Comparison of ENCODE assay signal across 27 mouse cellular contexts in genomic region chr11:5514091-5514490, GRCm38 (mm10). TPM values are rescaled to one million over a fixed set of nuclear protein-coding genes. Genes with fewer than 3 reads are reported as not detected.
DNase-seq lines count a peak whose midpoint lies in the region; ATAC-seq and TF ChIP-seq lines count a peak whose summit lies in the region.
"Had no signal": no experiment of that assay in that cellular context is flagged by ENCODE, and none has a peak within 500 bp of the region (broad histone marks: within the 10 kb centered on the region; RNA-seq: fewer than 3 reads in every experiment).

No protein-coding gene starts in this region.

- H3K9ac ChIP-seq in heart, embryonic 12.5 days = no peak overlapping the region
- no peak overlapping the region; the same call in 1 of the 2 replicates for H3K9ac ChIP-seq in ES-E14 (ENCODE audit: insufficient read depth, low read depth, low read length, poor library complexity, severe bottlenecking)
- H3K9ac ChIP-seq: embryonic facial prominence, embryonic 13.5 days; embryonic facial prominence, embryonic 15.5 days; forebrain, embryonic 13.5 days; forebrain, embryonic 15.5 days had no signal

- H3K9me3 ChIP-seq in heart, embryonic 12.5 days (replicated peaks) = no peaks in the 10 kb centered on the region
- no peaks in the 10 kb centered on the region for H3K9me3 ChIP-seq in E14TG2a.4 (ENCODE audit: low read length)
- H3K9me3 ChIP-seq in ES-E14 (ENCODE audit: control insufficient read depth, insufficient read depth, low read depth, low read length) = no peaks in the 10 kb centered on the region
- H3K9me3 ChIP-seq: embryonic facial prominence, embryonic 13.5 days; embryonic facial prominence, embryonic 15.5 days; forebrain, embryonic 10.5 days; forebrain, embryonic 13.5 days; forebrain, embryonic 15.5 days had no signal

- peaks cover 7% of the 10 kb centered on the region for H3K4me1 ChIP-seq in heart, embryonic 12.5 days (replicated peaks)
- H3K4me1 ChIP-seq in E14TG2a.4 (replicated peaks; ENCODE audit: low read depth, low read length) (peaks cover 94% of the 10 kb centered on the region), ES-E14 (ENCODE audit: control insufficient read depth in 2 of 2, insufficient read depth in 2 of 2, low read length in 2 of 2, poor library complexity in 1 of 2) (peaks cover 17 to 31% of the 10 kb centered on the region in 2 experiments)
- H3K4me1 ChIP-seq: embryonic facial prominence, embryonic 15.5 days; forebrain, embryonic 10.5 days; forebrain, embryonic 13.5 days; forebrain, embryonic 15.5 days had no signal

- in situ Hi-C loops in ES-E14 (cut with MboI; ENCODE audit: low sequenced_read_pairs in 2 of 2, unreplicated experiment in 2 of 2) = no loop called here

- no peaks in the 10 kb centered on the region for H3K27me3 ChIP-seq in heart, embryonic 12.5 days (replicated peaks)
- no peaks in the 10 kb centered on the region for H3K27me3 ChIP-seq in E14TG2a.4 (ENCODE audit: insufficient read depth, low read length)
- H3K27me3 ChIP-seq: embryonic facial prominence, embryonic 13.5 days; embryonic facial prominence, embryonic 15.5 days; forebrain, embryonic 13.5 days; forebrain, embryonic 15.5 days had no signal

- DNase-seq in heart, adult 11 months = peak; percentile 70
- no peak for DNase-seq in ES-E14 (ENCODE audit: low read depth, low spot score)
- no peak for DNase-seq in urinary bladder, postnatal 36 days (ENCODE audit: low spot score in 2 of 2)
- DNase-seq: adrenal gland, adult 2 months; adrenal gland, postnatal 10 days; adrenal gland, postnatal 25 days; cerebellum, adult 11 months; cerebellum, adult 18-20 months; cerebellum, adult 8-10 months; cerebellum, adult 9-11 months; cerebellum, postnatal 14 days; cerebellum, postnatal 36 days; embryo, embryonic 11 days had no signal

- no peak overlapping the region for H3K4me2 ChIP-seq in heart, embryonic 12.5 days
- H3K4me2 ChIP-seq: embryonic facial prominence, embryonic 13.5 days; embryonic facial prominence, embryonic 15.5 days; forebrain, embryonic 13.5 days; forebrain, embryonic 15.5 days had no signal

- H3K4me3 ChIP-seq in heart, embryonic 12.5 days = no peak overlapping the region
- H3K4me3 ChIP-seq in E14TG2a.4 (replicated peaks; ENCODE audit: low read length) (peak overlapping the region; percentile 20; the same call in 1 of the 2 replicates), ES-E14 (ENCODE audit: insufficient read depth in 1 of 2, low read depth in 1 of 2, low read length in 2 of 2, poor library complexity in 1 of 2, severe bottlenecking in 1 of 2) (no peak overlapping the region)
- H3K4me3 ChIP-seq: embryonic facial prominence, embryonic 13.5 days; embryonic facial prominence, embryonic 15.5 days; erythroblast, embryonic 14.5 days; forebrain, embryonic 10.5 days; forebrain, embryonic 13.5 days; forebrain, embryonic 15.5 days had no signal

- no peak for TF ChIP-seq CTCF in E14TG2a.4 (conservative IDR thresholded peaks at IDR 0.05; ENCODE audit: low read length)

- no peaks in the 10 kb centered on the region for H3K36me3 ChIP-seq in heart, embryonic 12.5 days
- H3K36me3 ChIP-seq in E14TG2a.4 (ENCODE audit: insufficient read depth, low read length) = no peaks in the 10 kb centered on the region
- no peaks in the 10 kb centered on the region for H3K36me3 ChIP-seq in ES-E14 (ENCODE audit: control insufficient read depth, insufficient read depth, low read length, poor library complexity, severe bottlenecking)
- H3K36me3 ChIP-seq: embryonic facial prominence, embryonic 13.5 days; embryonic facial prominence, embryonic 15.5 days; forebrain, embryonic 10.5 days; forebrain, embryonic 15.5 days had no signal

- ATAC-seq in heart, embryonic 12.5 days (ENCODE audit: insufficient number of reproducible peaks, low FRiP score) = no peak
- ATAC-seq: forebrain, embryonic 13.5 days; forebrain, embryonic 15.5 days had no signal

- 77% methylated on average over 4 of the region's 4 CpGs for WGBS in heart, embryonic 12.5 days

- H3K27ac ChIP-seq in heart, embryonic 12.5 days (ENCODE audit: poor library complexity, severe bottlenecking) = no peak overlapping the region
- H3K27ac ChIP-seq in ES-E14 (ENCODE audit: insufficient read depth, low read depth, low read length, poor library complexity, severe bottlenecking) = peak overlapping the region; percentile 14; the same call in 1 of the 2 replicates
- H3K27ac ChIP-seq: embryonic facial prominence, embryonic 13.5 days; embryonic facial prominence, embryonic 15.5 days; forebrain, embryonic 10.5 days; forebrain, embryonic 13.5 days; forebrain, embryonic 15.5 days had no signal

TF ChIP-seq in ES-E14, 5 proteins besides CTCF, POLR2A, EP300 and RAD21:
- TF ChIP-seq ZNF384 (IDR thresholded peaks at IDR 0.05; ENCODE audit: low read depth, low read length) (no peak), MAFK (IDR thresholded peaks at IDR 0.05; ENCODE audit: insufficient read depth, low read depth, low read length) (no peak), HCFC1 (IDR thresholded peaks at IDR 0.05; ENCODE audit: borderline replicate concordance, insufficient read depth, low read length) (no peak), CHD2 (IDR thresholded peaks at IDR 0.05; ENCODE audit: low read depth, low read length) (no peak), ZC3H11A (IDR thresholded peaks at IDR 0.05; ENCODE audit: borderline replicate concordance, low read depth, low read length) (no peak)

RNA-seq across cellular contexts. Expression of gene Xbp1, which starts 6.4 kb away (rescaled TPM):
- polyA plus RNA-seq in heart, embryonic 12.5 days (2016; fragmentation: Nextera tagmentation; extraction: Ambion mirVana) = 125 and 127 TPM in 2 replicates
- total RNA-seq in ES-E14 (2012; rRNA removed) = 143 and 195 TPM in 2 replicates

RNA-seq across cellular contexts. Expression of gene Ccdc117, which starts 27.9 kb away (rescaled TPM):
- 16.4 and 17.9 TPM in 2 replicates for polyA plus RNA-seq in heart, embryonic 12.5 days (2016; fragmentation: Nextera tagmentation; extraction: Ambion mirVana)
- total RNA-seq in ES-E14 (2012; rRNA removed) = 24.2 and 27.4 TPM in 2 replicates

RNA-seq across cellular contexts. Expression of gene Ankrd36, which starts 55.4 kb away (rescaled TPM):
- polyA plus RNA-seq in heart, embryonic 12.5 days (2016; fragmentation: Nextera tagmentation; extraction: Ambion mirVana) = 0.18 TPM in 1 of 2 replicates, not detected in the other
- total RNA-seq in ES-E14 (2012; rRNA removed) = 0.26 and 0.45 TPM in 2 replicates
- total RNA-seq: adrenal gland, adult 2 months; adrenal gland, postnatal 10 days; adrenal gland, postnatal 25 days; adrenal gland, postnatal 4 days; common myeloid progenitor, adult 5-6 weeks had no signal
- polyA plus RNA-seq: adrenal gland, adult 2 months; brain, embryonic 14.5 days; C2C12; embryonic facial prominence, embryonic 11.5 days; embryonic facial prominence, embryonic 13.5 days; embryonic facial prominence, embryonic 15.5 days; erythroblast, embryonic 14.5 days; forebrain, embryonic 10.5 days; forebrain, embryonic 13.5 days; forebrain, embryonic 15.5 days; frontal cortex, adult 2 months had no signal
